Mouse (Mus musculus) kidney, adult 9 months (tissue): ENCODE data around the gene Ipo5.

Experiments
- DNase-seq: peaks from one replicate; pipeline ENCODE4 v3.0.0; 2022

Gene Ipo5

GRCm38 (mm10) chr14:120925731-120926585, 14.9 kb downstream of the Ipo5 start:
- no peak for DNase-seq

GRCm38 (mm10) chr14:120931236-120931635, 20.2 kb downstream of the Ipo5 start:
- no peak for DNase-seq

- DNase-seq: no peak
Measured at GRCm38 (mm10) chr14:120933624-120934023, 22.6 kb downstream of the Ipo5 start.

- no peak for DNase-seq
Measured at GRCm38 (mm10) chr14:120937102-120937501, 26.1 kb downstream of the Ipo5 start.

GRCm38 (mm10) chr14:120942803-120943202, 31.8 kb downstream of the Ipo5 start:
- no peak for DNase-seq

GRCm38 (mm10) chr14:120945146-120945545, 34.1 kb downstream of the Ipo5 start:
- DNase-seq: no peak

GRCm38 (mm10) chr14:120947104-120947503, 36.1 kb downstream of the Ipo5 start:
- no peak for DNase-seq

GRCm38 (mm10) chr14:120949002-120949401, 38.0 kb downstream of the Ipo5 start:
- DNase-seq: peak; percentile 6

- DNase-seq: no peak
Measured at GRCm38 (mm10) chr14:120950068-120950467, 39.0 kb downstream of the Ipo5 start.

- no peak for DNase-seq
Measured at GRCm38 (mm10) chr14:120952434-120952833, 41.4 kb downstream of the Ipo5 start.

- no peak for DNase-seq
Measured at GRCm38 (mm10) chr14:120960551-120960950, 49.5 kb downstream of the Ipo5 start.

GRCm38 (mm10) chr14:120960991-120961390, 50.0 kb downstream of the Ipo5 start:
- DNase-seq: no peak

GRCm38 (mm10) chr14:120967072-120967471, 56.0 kb downstream of the Ipo5 start:
- no peak for DNase-seq

GRCm38 (mm10) chr14:120968723-120969122, 57.7 kb downstream of the Ipo5 start:
- no peak for DNase-seq

- DNase-seq: no peak
Measured at GRCm38 (mm10) chr14:120969673-120970072, 58.6 kb downstream of the Ipo5 start.

- peak; percentile 33 for DNase-seq
Measured at GRCm38 (mm10) chr14:120970637-120971036, 59.6 kb downstream of the Ipo5 start.

GRCm38 (mm10) chr14:120971313-120971712, 60.3 kb downstream of the Ipo5 start:
- peak; percentile 11 for DNase-seq

GRCm38 (mm10) chr14:120979559-120979958, 68.5 kb downstream of the Ipo5 start:
- peak; percentile 53 for DNase-seq

- DNase-seq: no peak
Measured at GRCm38 (mm10) chr14:120989126-120989525, 78.1 kb downstream of the Ipo5 start.
